Mouse (Mus musculus) CH12.LX (cell line): ENCODE data around the gene Col4a1.

Source experiments
- CTCF ChIP-seq, 2 experiments: IDR thresholded peaks in 1 of 2; conservative IDR thresholded peaks in 1 of 2; 2 replicates each; pipeline ENCODE4 v1.5.1; 2011 to 2012; ENCODE audit warnings: low read depth in 2 of 2, low read length in 2 of 2, improper control_type of control experiment in 1 of 2, inconsistent platforms in 1 of 2, mild to moderate bottlenecking in 1 of 2, moderate library complexity in 1 of 2
- ELF1 ChIP-seq: IDR thresholded peaks from 2 replicates; pipeline ENCODE4 v1.6.1; 2014; ENCODE audit warnings: low read depth, mild to moderate bottlenecking, inconsistent platforms, low read length, improper control_type of control experiment
- EP300 ChIP-seq: IDR thresholded peaks from 2 replicates; pipeline ENCODE4 v1.6.1; 2011; ENCODE audit warnings: low read length, improper control_type of control experiment
- JUND ChIP-seq: conservative IDR thresholded peaks from 2 replicates; pipeline ENCODE4 v1.6.1; 2011; ENCODE audit warnings: low read depth, low read length, improper control_type of control experiment
- MAX ChIP-seq: IDR thresholded peaks from 2 replicates; pipeline ENCODE4 v1.6.1; 2011; ENCODE audit warnings: low read length, improper control_type of control experiment
- MAZ ChIP-seq: IDR thresholded peaks from 2 replicates; pipeline ENCODE4 v1.6.1; 2012; ENCODE audit warnings: low read depth, mild to moderate bottlenecking, inconsistent platforms, low read length, improper control_type of control experiment, moderate library complexity
- MYC ChIP-seq: IDR thresholded peaks from 2 replicates; pipeline ENCODE4 v1.6.1; 2011; ENCODE audit warnings: low read depth, mild to moderate bottlenecking, improper control_type of control experiment, low read length
- PAX5 ChIP-seq: IDR thresholded peaks from 2 replicates; pipeline ENCODE4 v1.6.1; 2012; ENCODE audit warnings: low read length, inconsistent platforms, mixed read lengths
- POLR2A ChIP-seq: IDR thresholded peaks from 2 replicates; pipeline ENCODE4 v1.6.1; 2011; ENCODE audit warnings: low read depth, mild to moderate bottlenecking, improper control_type of control experiment, low read length
- TCF12 ChIP-seq: IDR thresholded peaks from 2 replicates; pipeline ENCODE4 v1.6.1; 2014; ENCODE audit warnings: low read depth, mild to moderate bottlenecking, inconsistent platforms, low read length, improper control_type of control experiment

DNA sequence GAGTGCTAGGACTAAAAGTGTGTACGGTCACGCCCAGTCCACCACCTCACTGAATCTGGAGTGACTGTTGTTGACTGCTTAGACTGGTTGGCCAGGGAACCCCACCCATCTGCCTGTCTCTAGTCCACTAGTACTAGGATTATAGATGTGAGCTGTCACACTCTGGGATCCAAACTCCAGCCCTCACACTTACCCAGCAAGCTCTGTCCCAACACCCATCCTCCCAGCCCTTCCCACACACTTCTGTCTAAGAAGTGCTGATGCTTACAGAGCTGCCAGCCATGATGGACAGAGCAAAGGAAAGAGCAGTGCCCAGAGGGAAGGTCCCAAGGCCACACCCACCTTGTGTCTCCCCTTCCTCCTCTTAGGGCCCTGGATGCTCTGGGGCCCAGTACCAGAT is 127.0 kb downstream of the Col4a1 start:
- TF ChIP-seq MYC (no peak), POLR2A (no peak), CTCF (conservative IDR thresholded peaks at IDR 0.05 in 1 of 2, IDR thresholded peaks at IDR 0.05 in 1 of 2; ENCODE audit: low read depth in 2 of 2, low read length in 2 of 2) (no peak), ELF1 (no peak), MAZ (no peak), TCF12 (no peak), MAX (no peak), JUND (no peak), PAX5 (no peak), EP300 (no peak)
